In genomic region chr6:121211743-121212142, GRCm38 (mm10) we compare ENCODE assay signal across 8 mouse cellular contexts. TPM values are rescaled to one million over a fixed set of nuclear protein-coding genes. Genes with fewer than 3 reads are reported as not detected.
A peak's percentile ranks its signal among the peaks of the same experiment; 100 is the strongest.
DNase-seq lines count a peak whose midpoint lies in the region; ATAC-seq and TF ChIP-seq lines count a peak whose summit lies in the region.

No protein-coding gene starts in this region.

- H3K9me3 ChIP-seq in kidney, postnatal 0 days (replicated peaks; ENCODE audit: low read length) = no peaks in the 10 kb centered on the region
- H3K9me3 ChIP-seq in hindbrain, embryonic 10.5 days = no peaks in the 10 kb centered on the region
- H3K9me3 ChIP-seq in lung, embryonic 14.5 days (ENCODE audit: low read depth, low read length) = no peaks in the 10 kb centered on the region
- H3K9me3 ChIP-seq in stomach, postnatal 0 days (ENCODE audit: control insufficient read depth, low read length) = no peaks in the 10 kb centered on the region

- ATAC-seq in kidney, postnatal 0 days (replicated peaks; ENCODE audit: low FRiP score, low read depth) = no peak; the same call in 1 of the 2 replicates
- peak; percentile 22; the same call in 1 of the 2 replicates for ATAC-seq in lung, embryonic 14.5 days (ENCODE audit: insufficient read depth)
- ATAC-seq in stomach, postnatal 0 days (ENCODE audit: low FRiP score, low TSS enrichment) = no peak
- no peak for ATAC-seq in monocyte, adult 5-6 weeks (replicated peaks; ENCODE audit: insufficient number of reproducible peaks, low FRiP score, low TSS enrichment, poor library complexity, severe bottlenecking)

- H3K27ac ChIP-seq in kidney, postnatal 0 days = no peak overlapping the region
- no peak overlapping the region for H3K27ac ChIP-seq in embryonic fibroblast, embryonic 13.5 days (ENCODE audit: insufficient read depth, low read length)
- no peak overlapping the region for H3K27ac ChIP-seq in hindbrain, embryonic 10.5 days
- H3K27ac ChIP-seq in lung, embryonic 14.5 days (ENCODE audit: low read depth) = no peak overlapping the region
- no peak overlapping the region for H3K27ac ChIP-seq in stomach, postnatal 0 days (replicated peaks)

- H3K4me1 ChIP-seq in kidney, postnatal 0 days (replicated peaks; ENCODE audit: insufficient read depth, low read length) = 0 out of 2 replicates have a peak, but pooled peaks cover 6% of the 10 kb centered on the region
- H3K4me1 ChIP-seq in embryonic fibroblast, embryonic 13.5 days (ENCODE audit: control insufficient read depth, insufficient read depth, low read length) = peaks cover 8% of the 10 kb centered on the region; the same call in 1 of the 2 replicates
- peaks cover 19% of the 10 kb centered on the region for H3K4me1 ChIP-seq in hindbrain, embryonic 10.5 days (replicated peaks)
- H3K4me1 ChIP-seq in lung, embryonic 14.5 days (ENCODE audit: insufficient read depth) = peaks cover 11% of the 10 kb centered on the region
- H3K4me1 ChIP-seq in stomach, postnatal 0 days (replicated peaks; ENCODE audit: control insufficient read depth, insufficient read depth) = no peaks in the 10 kb centered on the region

- H3K36me3 ChIP-seq in kidney, postnatal 0 days (ENCODE audit: insufficient read depth, low read length) = no peaks in the 10 kb centered on the region
- no peaks in the 10 kb centered on the region for H3K36me3 ChIP-seq in hindbrain, embryonic 10.5 days
- H3K36me3 ChIP-seq in lung, embryonic 14.5 days (ENCODE audit: insufficient read depth) = no peaks in the 10 kb centered on the region
- H3K36me3 ChIP-seq in stomach, postnatal 0 days (ENCODE audit: control insufficient read depth, insufficient read depth, low read length) = no peaks in the 10 kb centered on the region

- DNase-seq in kidney, postnatal 0 days (ENCODE audit: low spot score) = no peak
- DNase-seq in kidney, adult 11 months = no peak
- no peak for DNase-seq in hindbrain, embryonic 10.5 days (ENCODE audit: low spot score)
- peak; percentile 36 for DNase-seq in lung, embryonic 14.5 days
- no peak for DNase-seq in stomach, postnatal 0 days (ENCODE audit: low spot score)
- no peak for DNase-seq in testis, postnatal 10 days (ENCODE audit: low spot score)

- 7% methylated on average over 5 of the region's 5 CpGs for WGBS in kidney, postnatal 0 days
- WGBS in hindbrain, embryonic 10.5 days = 5% methylated on average over 5 of the region's 5 CpGs
- 8% methylated on average over 5 of the region's 5 CpGs for WGBS in lung, embryonic 14.5 days
- WGBS in stomach, postnatal 0 days = 14% methylated on average over 5 of the region's 5 CpGs

- TF ChIP-seq CTCF in kidney, postnatal 0 days (IDR thresholded peaks at IDR 0.05; ENCODE audit: low read depth) = no peak
- TF ChIP-seq CTCF in embryonic fibroblast, embryonic 13.5 days (IDR thresholded peaks at IDR 0.05; ENCODE audit: borderline replicate concordance, insufficient read depth, low read length) = no peak
- TF ChIP-seq CTCF in lung, embryonic 14.5 days (IDR thresholded peaks at IDR 0.05; ENCODE audit: low read depth) = no peak
- TF ChIP-seq CTCF in stomach, postnatal 0 days (IDR thresholded peaks at IDR 0.05; ENCODE audit: low read depth) = no peak

- no peaks in the 10 kb centered on the region for H3K27me3 ChIP-seq in kidney, postnatal 0 days (ENCODE audit: insufficient read depth, low read length)
- peaks cover 41% of the 10 kb centered on the region for H3K27me3 ChIP-seq in hindbrain, embryonic 10.5 days (ENCODE audit: insufficient read depth, poor library complexity, severe bottlenecking)
- H3K27me3 ChIP-seq in lung, embryonic 14.5 days (ENCODE audit: insufficient read depth, low read length) = peaks cover 23% of the 10 kb centered on the region
- H3K27me3 ChIP-seq in stomach, postnatal 0 days (ENCODE audit: control insufficient read depth, insufficient read depth, low read length) = 0 out of 2 replicates have a peak, but pooled peaks cover 3% of the 10 kb centered on the region

- H3K9ac ChIP-seq in kidney, postnatal 0 days (ENCODE audit: low read depth, low read length) = no peak overlapping the region
- no peak overlapping the region for H3K9ac ChIP-seq in lung, embryonic 14.5 days
- H3K9ac ChIP-seq in stomach, postnatal 0 days (ENCODE audit: low read length) = no peak overlapping the region

- TF ChIP-seq EP300 in stomach, postnatal 0 days (optimal IDR thresholded peaks at IDR 0.05) = no peak

- H3K4me2 ChIP-seq in kidney, postnatal 0 days (ENCODE audit: low read length) = peak overlapping the region; percentile 79
- H3K4me2 ChIP-seq in lung, embryonic 14.5 days = peak overlapping the region; percentile 73
- H3K4me2 ChIP-seq in stomach, postnatal 0 days (replicated peaks; ENCODE audit: low read depth) = peak overlapping the region; percentile 68; the same call in 1 of the 2 replicates

- 0 out of 2 replicates have a peak overlapping the region, but pooled peaks have one; percentile 38 for H3K4me3 ChIP-seq in kidney, postnatal 0 days (replicated peaks; ENCODE audit: low read depth, low read length)
- peak overlapping the region; percentile 40 for H3K4me3 ChIP-seq in embryonic fibroblast, embryonic 13.5 days (ENCODE audit: insufficient read depth, low read length)
- H3K4me3 ChIP-seq in hindbrain, embryonic 10.5 days = peak overlapping the region; percentile 63
- H3K4me3 ChIP-seq in lung, embryonic 14.5 days (ENCODE audit: low read depth, low read length) = peak overlapping the region; percentile 37
- H3K4me3 ChIP-seq in stomach, postnatal 0 days (ENCODE audit: low read depth, low read length) = no peak overlapping the region

- no peak for TF ChIP-seq POLR2A in embryonic fibroblast, embryonic 13.5 days (IDR thresholded peaks at IDR 0.05; ENCODE audit: low read depth, low read length)

RNA-seq across cellular contexts. Expression of gene Tuba8, which starts 1.2 kb away (rescaled TPM):
- 0.19 and 0.32 TPM in 2 replicates for polyA plus RNA-seq in kidney, postnatal 0 days (2015; fragmentation: Nextera tagmentation; extraction: Ambion mirVana)
- polyA plus RNA-seq in embryonic fibroblast, embryonic 13.5 days (2011; ENCODE audit: insufficient read length, low read depth, missing spikeins) = 1.8 and 7.1 TPM in 2 replicates
- 0.30 and 0.41 TPM in 2 replicates for polyA plus RNA-seq in hindbrain, embryonic 10.5 days (2016; fragmentation: Nextera tagmentation; extraction: Ambion mirVana)
- polyA plus RNA-seq in lung, embryonic 14.5 days (2014; fragmentation: Nextera tagmentation; extraction: Ambion mirVana) = 2.1 and 3.0 TPM in 2 replicates
- 0.06 and 0.13 TPM in 2 replicates for polyA plus RNA-seq in stomach, postnatal 0 days (2015; fragmentation: Nextera tagmentation; extraction: Ambion mirVana)
- total RNA-seq in monocyte, adult 5-6 weeks (2017) = 1.1 to 3.4 TPM (median 2.6 TPM) in 3 replicates

RNA-seq across cellular contexts. Expression of gene Pex26, which starts 28.3 kb away (rescaled TPM):
- polyA plus RNA-seq in kidney, postnatal 0 days (2015; fragmentation: Nextera tagmentation; extraction: Ambion mirVana) = 9.8 and 10.1 TPM in 2 replicates
- polyA plus RNA-seq in embryonic fibroblast, embryonic 13.5 days (2011; ENCODE audit: insufficient read length, low read depth, missing spikeins) = 5.3 and 6.0 TPM in 2 replicates
- polyA plus RNA-seq in hindbrain, embryonic 10.5 days (2016; fragmentation: Nextera tagmentation; extraction: Ambion mirVana) = 9.2 and 10.1 TPM in 2 replicates
- 7.6 and 8.1 TPM in 2 replicates for polyA plus RNA-seq in lung, embryonic 14.5 days (2014; fragmentation: Nextera tagmentation; extraction: Ambion mirVana)
- polyA plus RNA-seq in stomach, postnatal 0 days (2015; fragmentation: Nextera tagmentation; extraction: Ambion mirVana) = 6.2 and 6.5 TPM in 2 replicates
- total RNA-seq in monocyte, adult 5-6 weeks (2017) = 4.0 to 9.1 TPM (median 4.9 TPM) in 3 replicates

RNA-seq across cellular contexts. Expression of gene Usp18, which starts 34.0 kb away (rescaled TPM):
- 8.3 and 12.0 TPM in 2 replicates for polyA plus RNA-seq in kidney, postnatal 0 days (2015; fragmentation: Nextera tagmentation; extraction: Ambion mirVana)
- 9.1 and 9.9 TPM in 2 replicates for polyA plus RNA-seq in embryonic fibroblast, embryonic 13.5 days (2011; ENCODE audit: insufficient read length, low read depth, missing spikeins)
- 0.73 and 0.88 TPM in 2 replicates for polyA plus RNA-seq in hindbrain, embryonic 10.5 days (2016; fragmentation: Nextera tagmentation; extraction: Ambion mirVana)
- polyA plus RNA-seq in lung, embryonic 14.5 days (2014; fragmentation: Nextera tagmentation; extraction: Ambion mirVana) = 2.8 and 3.3 TPM in 2 replicates
- 4.7 and 5.1 TPM in 2 replicates for polyA plus RNA-seq in stomach, postnatal 0 days (2015; fragmentation: Nextera tagmentation; extraction: Ambion mirVana)
- total RNA-seq in monocyte, adult 5-6 weeks (2017) = 3.1 to 9.2 TPM (median 5.0 TPM) in 3 replicates
